Mouse (Mus musculus) testis, postnatal 14 days (tissue): ENCODE data around the gene Rsc1a1.

Experiments
- DNase-seq: peaks from one replicate; pipeline ENCODE4 v3.0.0; 2021; ENCODE audit warnings: low spot score

Gene Rsc1a1

DNA sequence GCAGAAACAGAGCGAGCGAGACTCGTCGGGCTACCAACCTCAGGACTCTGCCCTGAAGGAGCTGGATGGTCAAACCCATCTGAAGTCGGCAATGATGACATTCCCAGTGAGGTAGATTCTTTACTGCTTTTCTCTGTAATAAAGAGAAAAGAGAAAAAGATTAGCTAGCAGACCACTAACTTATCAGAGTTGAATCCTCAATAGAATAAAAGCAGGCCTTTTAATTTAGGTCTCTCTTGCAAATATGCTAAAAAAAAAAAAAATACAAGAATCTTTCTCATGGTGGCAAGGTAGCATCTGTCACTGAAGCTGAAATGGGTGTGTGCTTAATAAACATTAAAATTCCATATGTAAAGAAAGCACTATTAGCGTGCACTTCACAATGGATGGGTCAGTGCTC is at the start of gene Rsc1a1:
Gene Rsc1a1 (minus strand): TSS at position 101 of the 400 bp plus-strand sequence.
- no peak for DNase-seq

GRCm38 (mm10) chr4:141735206-141735560 is 49.8 kb upstream of the Rsc1a1 start:
- no peak for DNase-seq

GRCm38 (mm10) chr4:141734446-141735205 is 49.2 kb upstream of the Rsc1a1 start:
- peak; percentile 90 for DNase-seq

DNA sequence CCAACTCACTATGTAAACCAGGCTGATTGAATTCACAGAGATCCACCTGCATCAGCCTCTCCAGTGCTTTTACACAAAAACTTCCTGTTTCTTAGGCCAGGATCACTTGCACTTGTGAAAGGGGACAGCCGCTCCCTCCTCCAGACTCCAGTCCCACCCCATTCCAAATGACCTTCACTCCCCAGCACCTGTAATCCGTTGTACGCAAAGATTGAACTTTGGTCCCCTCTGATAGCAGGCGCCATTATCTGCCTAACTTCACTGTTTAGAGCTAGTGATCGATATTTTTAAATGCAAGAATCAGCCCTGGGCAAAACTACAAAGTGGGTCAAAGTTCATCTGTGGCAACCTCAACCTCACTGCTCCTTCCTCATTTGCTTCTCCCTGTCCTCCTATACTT is 46.4 kb upstream of the Rsc1a1 start:
- DNase-seq: no peak

DNA sequence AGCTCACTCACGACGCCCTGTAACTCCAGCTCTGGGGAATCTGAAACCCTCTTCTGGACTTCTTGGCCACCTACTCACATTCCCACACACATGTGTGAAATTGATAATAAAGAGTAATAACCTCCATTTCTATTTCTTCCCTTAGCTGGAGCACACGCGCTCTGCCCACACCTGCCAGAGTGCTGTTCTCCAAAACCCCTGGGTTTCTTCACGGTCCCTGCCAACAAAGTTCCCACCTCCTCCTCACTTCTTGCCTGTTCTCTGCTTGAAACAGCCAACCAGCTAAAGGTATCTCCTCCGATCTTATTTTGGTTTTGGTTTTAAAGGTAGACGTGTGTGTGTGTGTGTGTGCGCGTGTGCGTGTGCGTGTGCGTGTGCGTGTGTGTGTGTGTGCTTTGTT is 45.0 kb upstream of the Rsc1a1 start:
- DNase-seq: no peak

DNA sequence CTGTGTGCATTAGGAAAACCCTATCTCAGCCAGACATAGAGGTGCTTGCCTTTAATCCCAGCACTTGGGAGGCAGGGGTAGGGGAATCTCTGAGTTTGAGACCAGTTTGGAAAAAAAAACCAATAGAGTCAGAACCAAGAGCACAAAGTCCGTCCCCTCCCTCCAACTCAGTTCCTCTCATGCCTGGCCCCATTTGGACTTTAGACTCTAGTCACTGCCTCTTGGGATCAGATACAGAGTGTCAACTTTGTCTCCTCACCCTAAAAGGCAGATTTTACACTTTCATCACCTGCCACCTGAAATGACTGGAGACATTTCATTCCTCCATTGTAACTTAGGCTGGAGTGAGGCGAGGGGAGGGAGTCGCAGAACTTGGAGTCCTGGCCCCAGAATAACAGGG is 43.9 kb upstream of the Rsc1a1 start:
- no peak for DNase-seq

DNA sequence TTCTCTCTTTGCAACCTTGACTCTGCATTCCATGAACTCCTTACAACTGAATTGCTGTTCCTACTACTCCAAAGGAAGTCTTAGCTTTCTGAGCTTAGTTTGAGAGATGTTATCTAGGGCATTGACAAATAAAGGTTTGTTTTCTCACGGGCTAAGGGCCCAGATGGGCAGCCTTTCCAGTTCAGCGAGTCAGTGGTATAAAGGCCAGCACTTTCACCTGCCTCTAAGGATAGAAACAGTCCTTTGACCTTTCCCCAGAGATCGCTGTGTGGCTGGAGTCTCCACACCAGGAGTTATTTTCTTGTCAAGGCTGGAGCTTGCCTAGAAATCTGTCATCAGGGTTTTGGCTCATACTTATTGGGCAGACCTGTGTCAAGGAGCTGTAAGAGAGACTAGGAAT is 40.3 kb upstream of the Rsc1a1 start:
- DNase-seq: no peak

DNA sequence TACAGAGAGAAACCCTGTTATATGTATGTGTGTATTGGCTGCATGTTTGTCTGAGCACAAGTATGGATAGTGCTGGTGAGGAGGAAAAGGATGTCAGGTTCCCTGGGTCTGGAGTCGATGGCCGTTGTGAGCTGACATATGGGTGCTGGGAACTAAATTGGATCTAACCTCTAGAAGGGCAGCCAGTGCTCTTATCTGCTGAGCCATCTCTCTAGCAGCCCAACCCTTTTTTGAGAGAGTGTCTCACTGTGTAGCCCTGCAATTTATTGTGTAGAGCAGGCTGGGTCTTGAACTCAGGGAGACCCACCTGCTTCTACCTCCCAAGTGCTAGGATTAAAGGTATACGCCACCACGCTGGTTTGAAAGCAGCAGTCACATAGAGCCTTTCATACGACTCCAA is 39.9 kb upstream of the Rsc1a1 start:
- no peak for DNase-seq

DNA sequence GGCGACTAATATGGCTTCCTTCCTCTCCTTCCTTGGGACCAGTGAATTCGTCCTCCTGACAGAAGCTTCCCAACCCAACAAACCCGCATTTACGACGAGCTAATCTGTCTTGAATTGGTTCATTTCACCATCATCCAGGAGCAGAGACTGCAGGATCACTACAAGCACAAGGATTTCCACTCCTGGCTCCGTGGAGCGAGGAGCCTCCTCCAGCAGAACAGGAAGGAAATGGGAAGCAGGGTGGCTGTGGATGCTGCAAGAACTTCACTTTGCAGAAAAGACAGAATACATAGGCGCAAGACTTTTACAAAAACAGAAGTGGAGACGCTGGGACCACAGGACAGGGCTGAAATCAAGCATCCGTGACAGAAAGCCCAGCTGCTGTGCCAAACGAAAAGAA is 39.2 kb upstream of the Rsc1a1 start:
- no peak for DNase-seq

DNA sequence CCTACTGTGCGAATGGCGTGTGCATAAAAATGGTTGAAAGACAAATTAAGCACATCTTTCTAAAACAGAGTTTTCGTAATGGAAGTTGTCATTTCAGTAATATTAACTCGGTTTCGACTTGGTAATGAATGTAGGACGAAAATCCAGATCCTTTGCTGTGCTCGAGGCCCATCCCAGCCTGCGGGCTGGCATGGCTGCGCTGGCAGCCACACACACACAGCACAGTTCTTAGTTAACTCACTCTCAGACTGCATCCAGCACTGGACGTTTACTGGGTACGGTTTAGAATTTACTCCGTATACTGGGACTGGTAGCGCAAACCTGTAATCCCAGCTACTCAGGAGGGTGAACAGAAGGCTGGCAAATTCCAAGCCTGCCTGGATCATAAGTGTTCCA is 38.3 kb upstream of the Rsc1a1 start:
- no peak for DNase-seq

GRCm38 (mm10) chr4:141722731-141723672 is 37.6 kb upstream of the Rsc1a1 start, which contains the start of gene Ddi2:
Gene Ddi2 (minus strand): TSS chr4:141723419.
- peak; percentile 89 for DNase-seq

GRCm38 (mm10) chr4:141721961-141722360 is 36.6 kb upstream of the Rsc1a1 start:
- no peak for DNase-seq

DNA sequence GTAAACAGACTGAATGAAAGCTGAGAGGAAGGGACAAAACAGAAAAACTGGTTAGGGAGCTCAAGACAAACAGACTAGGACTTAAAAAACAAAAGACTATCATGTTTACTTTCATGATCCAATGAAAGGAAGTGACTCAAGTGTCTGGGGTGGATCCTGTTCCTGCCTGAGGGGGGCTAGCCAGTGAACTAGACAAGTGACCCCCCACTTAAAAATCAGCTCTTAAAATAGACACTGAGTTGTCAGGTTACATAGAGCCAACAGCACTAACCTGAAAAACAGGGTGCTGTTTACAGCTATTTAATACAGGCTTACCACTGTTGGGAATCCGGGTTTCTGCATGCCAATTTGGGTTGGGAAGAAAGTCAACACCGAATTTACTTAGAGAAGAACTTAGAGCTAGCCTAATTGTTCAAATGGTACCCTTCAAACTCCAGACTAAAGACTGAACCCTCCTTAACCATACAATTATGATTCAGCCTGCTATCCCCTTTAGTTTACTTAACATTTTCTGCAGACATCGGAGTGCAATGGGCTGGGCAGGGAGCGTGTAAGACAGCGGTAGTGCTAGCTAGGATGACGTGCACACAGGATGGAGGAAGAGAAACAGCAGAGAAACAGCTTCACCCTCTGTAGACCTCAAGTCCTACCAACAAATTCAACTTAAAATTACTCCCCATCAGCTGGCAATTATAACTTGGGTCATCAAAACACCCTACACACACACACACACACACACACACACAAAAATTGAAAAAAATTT is 35.5 kb upstream of the Rsc1a1 start:
- DNase-seq: no peak

- no peak for DNase-seq
Observed at GRCm38 (mm10) chr4:141719304-141719703, 33.9 kb upstream of the Rsc1a1 start.

DNA sequence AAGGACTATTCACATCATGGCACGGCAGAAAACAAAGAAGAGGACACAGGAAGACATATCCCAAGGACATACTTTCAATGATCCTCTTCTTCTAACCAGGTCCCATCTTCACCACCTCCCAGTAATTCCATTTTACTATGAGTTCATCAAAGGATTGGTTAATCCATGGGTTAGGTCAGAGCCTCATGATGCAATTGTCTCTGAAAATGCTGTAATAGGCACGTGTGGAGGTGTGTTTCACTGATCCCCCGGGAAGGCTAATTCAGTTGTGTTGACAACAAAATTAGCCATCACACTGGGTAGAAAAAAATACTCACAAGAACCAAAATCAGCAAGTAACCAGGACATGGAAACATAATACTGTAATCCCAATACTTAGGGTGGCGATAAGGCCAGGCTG is 32.2 kb upstream of the Rsc1a1 start:
- no peak for DNase-seq

GRCm38 (mm10) chr4:141715027-141715426 is 29.6 kb upstream of the Rsc1a1 start:
- no peak for DNase-seq

- DNase-seq: no peak
Observed at GRCm38 (mm10) chr4:141713598-141714142, 28.3 kb upstream of the Rsc1a1 start.

DNA sequence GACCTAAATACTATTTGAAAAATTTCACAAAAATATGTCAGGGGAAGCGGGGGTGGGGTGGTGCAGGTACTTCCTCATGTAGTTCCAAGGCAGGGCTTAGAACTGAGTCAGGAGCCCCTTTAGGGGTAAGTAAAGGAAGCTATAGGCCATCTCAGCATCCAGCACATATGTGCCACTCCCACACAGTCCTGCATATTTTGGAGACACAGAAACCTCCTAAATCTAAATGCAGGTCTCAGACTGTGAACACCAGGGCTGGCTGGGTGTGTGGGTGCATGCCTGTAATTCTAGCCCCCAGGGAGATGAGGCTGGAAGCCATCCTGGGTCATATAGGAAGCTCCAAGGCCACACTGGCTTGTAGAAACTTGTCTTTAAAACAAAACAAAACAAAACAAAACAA is 25.9 kb upstream of the Rsc1a1 start:
- no peak for DNase-seq

DNA sequence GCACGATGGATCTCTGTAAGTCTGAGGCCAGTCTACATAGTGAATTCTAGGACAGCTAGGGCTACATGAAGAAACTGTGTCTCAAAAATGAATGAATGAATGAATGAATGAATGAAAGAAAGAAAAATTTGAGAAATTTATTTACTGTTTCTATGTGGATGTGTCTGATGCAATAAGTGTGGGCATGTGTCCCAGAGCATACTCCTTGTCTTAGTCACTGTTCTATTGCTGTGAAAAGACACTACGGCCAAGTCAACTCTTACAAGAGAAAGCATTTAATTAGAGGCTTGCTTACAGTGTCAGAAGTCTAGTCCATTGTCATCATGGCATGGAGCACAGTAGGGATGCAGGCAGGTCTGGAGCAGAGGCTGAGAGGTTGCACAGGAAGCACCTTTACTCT is 23.6 kb upstream of the Rsc1a1 start:
- DNase-seq: no peak

- DNase-seq: no peak
Observed at GRCm38 (mm10) chr4:141708005-141708404, 22.6 kb upstream of the Rsc1a1 start.

DNA sequence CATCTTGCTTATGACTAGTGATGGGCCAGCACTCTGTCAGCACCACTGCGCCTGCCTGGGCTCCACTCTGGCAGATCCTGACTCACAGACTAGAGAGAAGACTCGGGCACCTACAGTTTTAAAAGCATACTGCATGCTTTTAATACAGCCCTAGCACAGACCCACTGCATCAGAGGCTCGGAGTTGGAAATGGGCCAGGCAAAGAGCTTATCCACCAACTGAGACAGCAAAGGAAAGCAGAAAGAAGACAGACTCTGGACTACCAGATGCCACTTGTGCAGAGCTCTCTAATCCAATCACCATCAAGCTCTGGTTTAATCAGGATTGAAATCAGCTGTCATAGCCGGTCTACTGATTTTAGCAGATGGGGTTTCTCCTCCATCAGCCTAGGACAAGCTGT is 19.9 kb upstream of the Rsc1a1 start:
- no peak for DNase-seq

- no peak for DNase-seq
Observed at GRCm38 (mm10) chr4:141704625-141705024, 19.2 kb upstream of the Rsc1a1 start.
